Mouse (Mus musculus): ENCODE measurements around the gene Jade2.
A peak's percentile ranks its signal among the peaks of the same experiment; 100 is the strongest.

The Jade2 gene

GRCm38 (mm10) chr11:51857081-51857671 lies at the start of gene Jade2:
TSS of gene Jade2 (minus strand) at chr11:51857653.
- DNase-seq (ENCODE audit: low spot score in 2 of 2), result peak; percentile 14 to 20

GRCm38 (mm10) chr11:51904224-51904623 lies 46.8 kb upstream of the Jade2 start:
- no peak for DNase-seq (ENCODE audit: low spot score in 2 of 2)

- DNase-seq (ENCODE audit: low spot score in 2 of 2), result no peak
These were observed 42.2 kb upstream of the Jade2 start for GRCm38 (mm10) chr11:51899691-51900090.

DNA sequence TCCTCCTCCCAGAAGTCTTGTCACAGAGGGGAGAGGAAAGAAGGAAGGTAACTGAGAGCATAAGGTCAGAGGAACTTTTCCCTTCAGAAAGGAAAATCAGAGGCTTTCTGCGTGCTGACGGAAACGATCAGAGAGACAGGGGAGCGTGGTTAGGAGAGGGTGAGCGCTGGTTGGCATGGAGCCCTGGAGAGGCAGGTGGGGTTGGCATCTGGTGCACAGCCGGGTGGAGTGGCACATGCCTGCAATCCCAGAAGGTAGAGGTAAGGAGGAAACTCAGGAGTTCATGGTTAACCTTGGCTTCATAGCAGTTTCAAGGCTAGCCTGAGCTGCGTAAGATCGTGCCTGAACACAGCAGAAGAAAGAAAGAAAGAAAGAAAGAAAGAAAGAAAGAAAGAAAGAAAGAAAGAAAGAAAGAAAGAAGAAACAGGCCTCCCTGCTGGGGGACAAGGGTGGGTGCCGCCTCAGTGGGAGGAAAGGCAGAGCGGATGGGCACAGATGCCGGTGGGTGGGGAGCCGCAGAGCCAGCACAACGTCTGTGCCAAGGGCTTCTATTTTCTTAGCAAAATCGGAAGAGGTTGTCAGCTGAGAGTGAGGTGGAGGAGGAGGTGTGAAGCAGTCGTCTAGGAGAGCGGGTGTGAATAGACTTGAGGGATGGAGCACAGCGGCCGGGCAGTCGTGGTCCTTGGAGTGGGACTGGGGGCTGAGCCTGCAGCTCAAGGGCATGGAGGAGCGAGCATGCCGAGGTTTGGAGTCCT lies 41.0 kb upstream of the Jade2 start:
- peak; percentile 57 to 63 for DNase-seq (ENCODE audit: low spot score in 2 of 2)

DNA sequence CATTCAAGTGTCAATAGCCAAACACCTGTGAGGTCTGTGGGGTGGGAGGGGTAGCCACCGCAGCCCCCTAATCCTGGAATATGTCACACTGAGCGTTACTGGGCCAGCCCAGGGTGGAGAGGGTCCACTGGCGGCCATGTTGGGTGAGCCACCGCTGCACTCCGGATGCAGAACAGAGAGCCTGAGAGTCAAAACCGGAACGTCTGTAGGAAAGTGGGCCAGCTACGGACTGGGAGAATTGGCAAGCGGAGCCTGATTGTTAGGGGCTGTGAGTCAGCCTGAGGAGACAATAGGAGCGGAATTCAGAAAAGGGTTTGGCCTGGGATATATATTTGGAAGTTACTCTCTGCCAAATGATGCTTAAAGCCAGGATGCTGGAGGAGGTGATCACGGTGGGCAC lies 39.9 kb upstream of the Jade2 start:
- no peak for DNase-seq (ENCODE audit: low spot score in 2 of 2)

DNA sequence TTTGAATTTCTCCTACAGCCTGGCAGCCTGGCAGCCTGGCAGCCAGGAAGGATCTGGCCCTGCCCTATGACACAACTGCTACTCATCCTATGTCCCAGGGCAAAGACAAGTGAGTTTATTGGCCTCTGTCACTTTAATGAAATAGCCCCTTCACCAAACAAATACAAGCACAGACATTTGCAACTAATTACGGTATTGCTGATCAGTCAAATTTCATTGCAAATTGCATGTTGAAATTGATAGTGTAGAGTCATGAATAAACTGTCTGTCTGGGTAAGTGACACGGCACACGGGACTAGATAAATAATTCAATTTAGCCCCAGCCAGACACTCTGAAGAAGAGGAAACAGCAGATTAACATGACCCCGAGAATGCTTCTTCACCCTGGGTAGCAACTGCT lies 38.6 kb upstream of the Jade2 start:
- DNase-seq (ENCODE audit: low spot score in 2 of 2), result no peak

GRCm38 (mm10) chr11:51885681-51886080 lies 28.2 kb upstream of the Jade2 start:
- DNase-seq (ENCODE audit: low spot score in 2 of 2), result no peak

- DNase-seq (ENCODE audit: low spot score in 2 of 2), result no peak
These were observed 26.6 kb upstream of the Jade2 start for GRCm38 (mm10) chr11:51884092-51884491.

- no peak for DNase-seq (ENCODE audit: low spot score in 2 of 2)
These were observed 26.2 kb upstream of the Jade2 start for GRCm38 (mm10) chr11:51883670-51884069.

- DNase-seq (ENCODE audit: low spot score in 2 of 2), result no peak
These were observed 24.3 kb upstream of the Jade2 start for GRCm38 (mm10) chr11:51881776-51882175.

GRCm38 (mm10) chr11:51881041-51881730 lies 23.7 kb upstream of the Jade2 start:
- no peak for DNase-seq (ENCODE audit: low spot score in 2 of 2)

DNA sequence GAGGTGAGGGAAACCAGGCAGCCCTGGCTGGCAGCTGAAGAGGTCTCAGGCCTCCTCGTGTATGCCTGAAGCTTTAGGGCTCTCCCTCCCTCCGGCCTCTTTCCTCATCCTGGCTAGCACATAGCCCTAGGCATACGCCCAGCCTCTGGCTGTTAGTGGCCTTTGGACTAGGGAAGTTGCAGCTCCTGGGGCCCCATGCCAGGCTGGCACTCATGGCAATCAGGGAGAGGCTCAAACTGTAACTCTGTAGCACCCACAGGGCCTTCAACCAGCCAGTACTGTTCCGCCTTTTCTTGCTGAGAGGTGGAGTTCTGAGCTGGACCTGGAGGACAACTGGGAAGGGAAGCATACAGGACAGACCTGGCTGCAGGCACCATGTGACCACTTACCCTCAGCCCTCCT lies 19.5 kb upstream of the Jade2 start:
- DNase-seq (ENCODE audit: low spot score in 2 of 2), result no peak

GRCm38 (mm10) chr11:51875792-51876195 lies 18.3 kb upstream of the Jade2 start:
- no peak for DNase-seq (ENCODE audit: low spot score in 2 of 2)

DNA sequence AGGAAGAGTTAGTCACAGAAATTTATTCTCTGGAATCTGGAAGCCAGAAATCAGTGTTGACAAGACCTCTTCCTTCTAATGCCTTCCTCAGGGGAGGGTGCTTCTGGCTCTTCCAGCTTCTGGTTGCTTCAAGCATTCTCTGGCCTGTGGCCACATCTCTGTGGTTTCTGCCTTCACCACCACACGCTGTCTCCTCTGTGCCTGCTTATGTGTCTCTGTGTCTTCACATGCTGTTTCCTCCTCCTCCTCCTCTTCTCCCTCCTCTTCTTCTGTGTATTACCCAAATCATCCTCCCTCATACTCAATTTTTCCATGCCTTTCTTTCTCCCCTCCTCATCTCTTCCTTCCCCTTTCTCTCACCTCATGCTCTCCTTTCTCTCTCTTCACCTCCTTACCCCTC lies 17.6 kb upstream of the Jade2 start:
- no peak for DNase-seq (ENCODE audit: low spot score in 2 of 2)

GRCm38 (mm10) chr11:51874266-51875036 lies 17.0 kb upstream of the Jade2 start:
- no peak for DNase-seq (ENCODE audit: low spot score in 2 of 2)

GRCm38 (mm10) chr11:51873141-51873540 lies 15.7 kb upstream of the Jade2 start:
- no peak for DNase-seq (ENCODE audit: low spot score in 2 of 2)

DNA sequence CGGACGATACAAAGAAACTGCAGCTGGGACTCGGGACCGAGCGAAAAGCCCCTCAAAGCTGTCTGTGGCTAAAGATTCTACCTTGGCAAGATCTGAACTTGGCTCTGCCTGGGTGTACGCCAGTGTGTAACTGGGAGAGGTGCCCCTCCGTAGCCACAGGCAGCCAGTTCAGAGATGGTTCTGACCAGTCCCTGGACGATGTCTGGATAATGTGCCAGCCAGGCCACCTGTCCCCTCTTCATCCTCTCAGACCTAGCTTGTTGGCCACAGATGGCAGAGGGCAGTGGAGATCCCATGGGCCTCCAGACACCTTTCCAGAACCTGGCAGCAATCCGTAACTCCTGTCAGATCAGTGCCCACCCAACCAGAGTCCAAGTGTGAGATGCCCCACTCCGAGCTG lies 9.8 kb upstream of the Jade2 start:
- DNase-seq (ENCODE audit: low spot score in 2 of 2), result no peak

GRCm38 (mm10) chr11:51866020-51866419 lies 8.6 kb upstream of the Jade2 start:
- DNase-seq (ENCODE audit: low spot score in 2 of 2), result no peak

- no peak for DNase-seq (ENCODE audit: low spot score in 2 of 2)
These were observed 3.2 kb upstream of the Jade2 start for GRCm38 (mm10) chr11:51860666-51861065.

GRCm38 (mm10) chr11:51859561-51859960 lies 2.1 kb upstream of the Jade2 start:
- DNase-seq (ENCODE audit: low spot score in 2 of 2), result no peak

- DNase-seq (ENCODE audit: low spot score in 2 of 2), result peak; percentile 42 to 46
These were observed 1.1 kb upstream of the Jade2 start for GRCm38 (mm10) chr11:51858528-51859051.
